Mouse (Mus musculus): ENCODE measurements around the gene Hibch. TPM values are rescaled to one million over a fixed set of nuclear protein-coding genes. Genes with fewer than 3 reads are reported as not detected.
A peak's percentile ranks its signal among the peaks of the same experiment; 100 is the strongest.
"Not testable (repeated sequence)": the region's sequence is repeated elsewhere in the genome, so short reads cannot be mapped to it uniquely, and the experiment has no call there.

The Hibch gene
- polyA plus RNA-seq, 1 experiment from 2014 or later, result 25.9 TPM

- H3K4me2 ChIP-seq (ENCODE audit: low read length); H3K27ac ChIP-seq (ENCODE audit: low read depth, low read length); H3K9me3 ChIP-seq (replicated peaks; ENCODE audit: control insufficient read depth, low read length); H3K27me3 ChIP-seq (replicated peaks; ENCODE audit: control insufficient read depth, insufficient read depth, low read length); H3K9ac ChIP-seq (ENCODE audit: low read length); ATAC-seq; H3K4me1 ChIP-seq (ENCODE audit: control insufficient read depth, insufficient read depth, low read length); H3K4me3 ChIP-seq (ENCODE audit: low read depth, low read length); H3K36me3 ChIP-seq (ENCODE audit: control insufficient read depth, insufficient read depth, low read length); DNase-seq (ENCODE audit: low spot score): not testable (repeated sequence)
- no CpG with 5 or more reads among the region's 1 CpGs for WGBS
Observed at GRCm38 (mm10) chr1:52924482-52924881, 79.8 kb downstream of the Hibch start.

GRCm38 (mm10) chr1:52934494-52934893 is 89.8 kb downstream of the Hibch start:
- Histone ChIP-seq H3K27ac (ENCODE audit: low read depth, low read length) (no peak overlapping the region), H3K4me3 (ENCODE audit: low read depth, low read length) (no peak overlapping the region), H3K36me3 (ENCODE audit: control insufficient read depth, insufficient read depth, low read length) (no peaks in the 10 kb centered on the region), H3K4me1 (ENCODE audit: control insufficient read depth, insufficient read depth, low read length) (no peaks in the 10 kb centered on the region), H3K4me2 (ENCODE audit: low read length) (no peak overlapping the region), H3K9me3 (replicated peaks; ENCODE audit: control insufficient read depth, low read length) (peaks cover 6% of the 10 kb centered on the region; the same call in 1 of the 2 replicates), H3K9ac (ENCODE audit: low read length) (no peak overlapping the region), H3K27me3 (replicated peaks; ENCODE audit: control insufficient read depth, insufficient read depth, low read length) (no peaks in the 10 kb centered on the region)
- 94% methylated on average over 5 of the region's 5 CpGs for WGBS
- ATAC-seq (no peak), DNase-seq (ENCODE audit: low spot score) (no peak)

GRCm38 (mm10) chr1:52939021-52939420 is 94.3 kb downstream of the Hibch start:
- H3K4me1 ChIP-seq (ENCODE audit: control insufficient read depth, insufficient read depth, low read length), result no peaks in the 10 kb centered on the region
- 96% methylated on average over 1 of the region's 1 CpGs for WGBS
- DNase-seq (ENCODE audit: low spot score) (no peak), ATAC-seq (no peak)
- H3K4me2 ChIP-seq (ENCODE audit: low read length), result no peak overlapping the region
- H3K27ac ChIP-seq (ENCODE audit: low read depth, low read length), result no peak overlapping the region
- no peak overlapping the region for H3K4me3 ChIP-seq (ENCODE audit: low read depth, low read length)
- no peaks in the 10 kb centered on the region for H3K27me3 ChIP-seq (replicated peaks; ENCODE audit: control insufficient read depth, insufficient read depth, low read length)
- peaks cover 6% of the 10 kb centered on the region; the same call in 1 of the 2 replicates for H3K9me3 ChIP-seq (replicated peaks; ENCODE audit: control insufficient read depth, low read length)
- no peaks in the 10 kb centered on the region for H3K36me3 ChIP-seq (ENCODE audit: control insufficient read depth, insufficient read depth, low read length)
- H3K9ac ChIP-seq (ENCODE audit: low read length), result no peak overlapping the region

DNA sequence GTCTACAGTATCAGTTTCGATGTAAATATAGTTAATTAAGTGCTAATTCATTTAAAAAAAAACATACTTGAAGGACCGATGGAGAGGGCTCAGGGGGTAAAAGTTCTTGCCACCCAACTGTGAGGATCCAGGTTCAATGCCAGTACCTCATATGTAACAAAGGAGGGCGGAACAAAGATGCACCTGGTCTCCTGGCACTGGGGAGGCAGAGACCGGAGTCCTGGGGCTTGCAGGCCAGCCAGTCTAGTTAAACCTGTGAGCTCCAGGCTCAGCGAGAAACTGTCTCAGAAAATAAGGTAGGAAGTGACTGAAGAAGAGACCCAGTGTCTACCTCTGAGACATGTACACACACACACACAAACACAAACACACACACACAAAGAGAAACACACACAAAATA is 103.2 kb downstream of the Hibch start:
- DNase-seq (ENCODE audit: low spot score) (no peak), ATAC-seq (no peak)
- Histone ChIP-seq H3K27ac (ENCODE audit: low read depth, low read length) (no peak overlapping the region), H3K27me3 (replicated peaks; ENCODE audit: control insufficient read depth, insufficient read depth, low read length) (no peaks in the 10 kb centered on the region), H3K9ac (ENCODE audit: low read length) (no peak overlapping the region), H3K4me2 (ENCODE audit: low read length) (no peak overlapping the region), H3K4me1 (ENCODE audit: control insufficient read depth, insufficient read depth, low read length) (peaks cover 5% of the 10 kb centered on the region), H3K9me3 (replicated peaks; ENCODE audit: control insufficient read depth, low read length) (no peaks in the 10 kb centered on the region), H3K4me3 (ENCODE audit: low read depth, low read length) (no peak overlapping the region), H3K36me3 (ENCODE audit: control insufficient read depth, insufficient read depth, low read length) (no peaks in the 10 kb centered on the region)
- 90% methylated on average over 5 of the region's 5 CpGs for WGBS

- H3K9me3 ChIP-seq (replicated peaks; ENCODE audit: control insufficient read depth, low read length), result no peaks in the 10 kb centered on the region
- H3K27me3 ChIP-seq (replicated peaks; ENCODE audit: control insufficient read depth, insufficient read depth, low read length), result no peaks in the 10 kb centered on the region
- no peak overlapping the region for H3K4me3 ChIP-seq (ENCODE audit: low read depth, low read length)
- H3K4me1 ChIP-seq (ENCODE audit: control insufficient read depth, insufficient read depth, low read length), result peaks cover 12% of the 10 kb centered on the region
- no peak overlapping the region for H3K4me2 ChIP-seq (ENCODE audit: low read length)
- ATAC-seq (no peak), DNase-seq (ENCODE audit: low spot score) (peak; percentile 3)
- H3K27ac ChIP-seq (ENCODE audit: low read depth, low read length), result no peak overlapping the region
- H3K36me3 ChIP-seq (ENCODE audit: control insufficient read depth, insufficient read depth, low read length), result no peaks in the 10 kb centered on the region
- 51% methylated on average over 5 of the region's 5 CpGs for WGBS
- H3K9ac ChIP-seq (ENCODE audit: low read length), result no peak overlapping the region
Observed at GRCm38 (mm10) chr1:52951146-52951868, 106.6 kb downstream of the Hibch start.

- ATAC-seq (peak; percentile 33; the same call in 1 of the 2 replicates), DNase-seq (ENCODE audit: low spot score) (peak; percentile 42)
- H3K9ac ChIP-seq (ENCODE audit: low read length), result peak overlapping the region; percentile 62
- H3K27me3 ChIP-seq (replicated peaks; ENCODE audit: control insufficient read depth, insufficient read depth, low read length), result no peaks in the 10 kb centered on the region
- H3K4me3 ChIP-seq (ENCODE audit: low read depth, low read length), result peak overlapping the region; percentile 51
- no peaks in the 10 kb centered on the region for H3K36me3 ChIP-seq (ENCODE audit: control insufficient read depth, insufficient read depth, low read length)
- peaks cover 12% of the 10 kb centered on the region for H3K4me1 ChIP-seq (ENCODE audit: control insufficient read depth, insufficient read depth, low read length)
- H3K9me3 ChIP-seq (replicated peaks; ENCODE audit: control insufficient read depth, low read length), result no peaks in the 10 kb centered on the region
- peak overlapping the region; percentile 98 for H3K4me2 ChIP-seq (ENCODE audit: low read length)
- H3K27ac ChIP-seq (ENCODE audit: low read depth, low read length), result no peak overlapping the region
- WGBS, result 3% methylated on average over 5 of the region's 5 CpGs
Observed at GRCm38 (mm10) chr1:52952143-52952542, 107.4 kb downstream of the Hibch start.

DNA sequence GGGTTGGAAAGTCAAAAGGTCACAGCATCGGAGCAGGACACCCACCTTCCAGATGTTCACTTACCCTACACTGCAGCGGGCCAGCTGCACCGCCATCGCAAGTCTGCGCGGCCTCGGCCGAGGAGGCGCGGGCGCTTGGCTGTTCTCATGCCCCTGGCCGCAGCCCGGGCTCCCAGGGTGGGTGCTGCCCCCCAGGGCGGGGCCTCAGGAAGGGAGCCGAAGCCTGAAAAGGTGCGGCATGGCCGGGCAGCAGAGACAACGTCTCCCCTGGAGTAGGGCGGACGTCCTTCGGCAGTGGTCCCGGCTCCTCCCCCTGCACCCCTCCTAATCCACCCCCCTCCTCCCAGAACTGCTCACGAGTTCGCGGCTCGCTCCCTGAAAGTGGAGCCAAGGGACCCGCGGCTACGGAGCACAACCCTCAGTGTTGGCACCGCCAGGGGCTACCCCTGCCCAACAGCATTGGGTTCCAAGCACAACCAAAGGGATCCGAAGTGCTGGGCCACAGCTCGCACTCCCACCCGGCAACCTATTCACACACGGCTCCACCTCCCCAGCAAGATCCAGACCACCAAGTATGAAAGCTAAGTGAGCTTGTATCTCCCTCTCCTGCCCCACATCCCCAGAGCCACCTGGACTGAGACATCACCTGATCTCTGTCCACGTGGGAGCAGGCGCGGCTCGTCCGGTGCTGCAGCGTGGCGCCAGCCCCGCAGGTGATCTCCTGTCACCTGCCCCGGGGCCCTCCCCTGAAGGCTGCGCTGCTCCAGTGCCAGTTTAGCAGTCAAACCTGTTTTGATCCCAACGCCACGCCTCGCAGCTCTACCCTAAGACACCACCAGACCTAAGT is 108.0 kb downstream of the Hibch start:
- H3K4me2 ChIP-seq (ENCODE audit: low read length), result peak overlapping the region; percentile 98
- peak overlapping the region; percentile 51 for H3K4me3 ChIP-seq (ENCODE audit: low read depth, low read length)
- WGBS, result under 1% methylated on average over 46 of the region's 47 CpGs
- H3K27ac ChIP-seq (ENCODE audit: low read depth, low read length), result no peak overlapping the region
- no peaks in the 10 kb centered on the region for H3K36me3 ChIP-seq (ENCODE audit: control insufficient read depth, insufficient read depth, low read length)
- peak; percentile 81 for ATAC-seq
- peaks cover 12% of the 10 kb centered on the region for H3K4me1 ChIP-seq (ENCODE audit: control insufficient read depth, insufficient read depth, low read length)
- H3K9ac ChIP-seq (ENCODE audit: low read length), result peak overlapping the region; percentile 62
- no peaks in the 10 kb centered on the region for H3K9me3 ChIP-seq (replicated peaks; ENCODE audit: control insufficient read depth, low read length)
- peak; percentile 28 for DNase-seq (ENCODE audit: low spot score)
- H3K27me3 ChIP-seq (replicated peaks; ENCODE audit: control insufficient read depth, insufficient read depth, low read length), result no peaks in the 10 kb centered on the region

- DNase-seq (ENCODE audit: low spot score), result peak; percentile 13
- WGBS, result 11% methylated on average over 4 of the region's 4 CpGs
Observed at GRCm38 (mm10) chr1:52953548-52953947, 108.8 kb downstream of the Hibch start.

More at GRCm38 (mm10) chr1:52953548-52953947, 108.8 kb downstream of the Hibch start:
- H3K27me3 ChIP-seq (replicated peaks; ENCODE audit: control insufficient read depth, insufficient read depth, low read length), result no peaks in the 10 kb centered on the region
- peaks cover 12% of the 10 kb centered on the region for H3K4me1 ChIP-seq (ENCODE audit: control insufficient read depth, insufficient read depth, low read length)
- H3K36me3 ChIP-seq (ENCODE audit: control insufficient read depth, insufficient read depth, low read length), result no peaks in the 10 kb centered on the region
- peak overlapping the region; percentile 98 for H3K4me2 ChIP-seq (ENCODE audit: low read length)
- no peaks in the 10 kb centered on the region for H3K9me3 ChIP-seq (replicated peaks; ENCODE audit: control insufficient read depth, low read length)
- peak overlapping the region; percentile 51; the same call in 1 of the 2 replicates for H3K4me3 ChIP-seq (ENCODE audit: low read depth, low read length)
- no peak; the same call in 1 of the 2 replicates for ATAC-seq
- H3K9ac ChIP-seq (ENCODE audit: low read length), result peak overlapping the region; percentile 62; the same call in 1 of the 2 replicates
- H3K27ac ChIP-seq (ENCODE audit: low read depth, low read length), result no peak overlapping the region

Measured in forebrain, embryonic 14.5 days (tissue).